Mouse (Mus musculus) C2C12 (cell line): ENCODE results near the gene Cenpu. TPM values are rescaled to one million over a fixed set of nuclear protein-coding genes. Genes with fewer than 3 reads are reported as not detected.

Experiments used
- H3K27me3 ChIP-seq: one replicate; pipeline ENCODE4 v1.6.1; 2011; ENCODE audit not compliant: control insufficient read depth, insufficient read depth, insufficient read length
- H3K36me3 ChIP-seq: one replicate; pipeline ENCODE4 v1.6.1; 2011; ENCODE audit not compliant: control insufficient read depth, insufficient read depth
- H3K4me3 ChIP-seq: one replicate; pipeline ENCODE4 v1.5.1; 2011; ENCODE audit warnings: mild to moderate bottlenecking, control low read depth; ENCODE audit not compliant: poor library complexity, insufficient read depth, severe bottlenecking
- H3K79me2 ChIP-seq: one replicate; pipeline ENCODE4 v1.6.1; 2011; ENCODE audit not compliant: control insufficient read depth, insufficient read depth
- H3K79me3 ChIP-seq: one replicate; pipeline ENCODE4 v1.6.1; 2011; ENCODE audit warnings: low read depth, control low read depth
- H3ac ChIP-seq: one replicate; pipeline ENCODE3; 2011; ENCODE audit warnings: low read depth; ENCODE audit not compliant: control insufficient read depth, insufficient read length
- CEBPB ChIP-seq: IDR thresholded peaks from one replicate; pipeline ENCODE4 v1.6.1; 2011; ENCODE audit warnings: low read depth, mild to moderate bottlenecking, control low read depth, moderate library complexity
- CTCF ChIP-seq: IDR thresholded peaks from one replicate; pipeline ENCODE4 v1.5.1; 2011; ENCODE audit not compliant: control insufficient read depth, insufficient read depth, insufficient read length
- FOSL1 ChIP-seq: IDR thresholded peaks from one replicate; pipeline ENCODE4 v1.8.0; 2011; ENCODE audit warnings: mild to moderate bottlenecking, low read length; ENCODE audit not compliant: poor library complexity, insufficient read depth, severe bottlenecking
- MAX ChIP-seq: IDR thresholded peaks from one replicate; pipeline ENCODE4 v1.6.1; 2011; ENCODE audit warnings: mild to moderate bottlenecking, control low read depth
- MYOD1 ChIP-seq: IDR thresholded peaks from one replicate; pipeline ENCODE4 v1.6.1; 2011; ENCODE audit warnings: low read depth; ENCODE audit not compliant: control insufficient read depth, insufficient read length
- MYOG ChIP-seq: IDR thresholded peaks from one replicate; pipeline ENCODE4 v1.6.1; 2011; ENCODE audit not compliant: control insufficient read depth, insufficient read length; ENCODE audit errors: extremely low read depth
- USF1 ChIP-seq: IDR thresholded peaks from one replicate; pipeline ENCODE4 v1.6.1; 2011; ENCODE audit warnings: low read depth, mild to moderate bottlenecking, control low read depth, moderate library complexity
- polyA plus RNA-seq: library from polyadenylated mRNA; unstranded; fragments of >200 nt; fragmentation: generic; extraction: Trizol; gene quantifications from one replicate; pipeline ENCODE4 v1.2.1, GENCODE M21; 2012; ENCODE audit warnings: missing spikeins

Cenpu gene
- polyA plus RNA-seq, 1 experiment = 9.9 TPM

- no peaks in the 10 kb centered on the region for H3K79me2 ChIP-seq
- H3K27me3 ChIP-seq = no peaks in the 10 kb centered on the region
- H3K36me3 ChIP-seq = no peaks in the 10 kb centered on the region
- no peaks in the 10 kb centered on the region for H3K79me3 ChIP-seq
- H3ac ChIP-seq = no peak overlapping the region
- TF ChIP-seq CTCF = no peak
- no peak for TF ChIP-seq MYOD1
- TF ChIP-seq MYOG = no peak
- no peak overlapping the region for H3K4me3 ChIP-seq
Observed at GRCm38 (mm10) chr8:46603587-46603986, 51.8 kb downstream of the Cenpu start.

GRCm38 (mm10) chr8:46606930-46607329 lies 55.1 kb downstream of the Cenpu start:
- TF ChIP-seq MYOG = no peak
- TF ChIP-seq CTCF = no peak
- TF ChIP-seq CEBPB = no peak
- no peak for TF ChIP-seq MAX
- TF ChIP-seq MYOD1 = no peak
- TF ChIP-seq FOSL1 = no peak
- TF ChIP-seq USF1 = no peak
- Histone ChIP-seq H3K27me3 (no peaks in the 10 kb centered on the region), H3ac (no peak overlapping the region), H3K79me3 (no peaks in the 10 kb centered on the region), H3K79me2 (no peaks in the 10 kb centered on the region), H3K36me3 (no peaks in the 10 kb centered on the region), H3K4me3 (no peak overlapping the region)

GRCm38 (mm10) chr8:46611557-46611956 lies 59.7 kb downstream of the Cenpu start:
- TF ChIP-seq MAX (no peak), CEBPB (no peak), CTCF (no peak), USF1 (no peak), MYOG (no peak), FOSL1 (no peak), MYOD1 (no peak)
- Histone ChIP-seq H3K4me3 (no peak overlapping the region), H3K79me3 (no peaks in the 10 kb centered on the region), H3K27me3 (no peaks in the 10 kb centered on the region), H3ac (no peak overlapping the region), H3K36me3 (no peaks in the 10 kb centered on the region), H3K79me2 (no peaks in the 10 kb centered on the region)

GRCm38 (mm10) chr8:46612913-46613312 lies 61.1 kb downstream of the Cenpu start:
- TF ChIP-seq MYOG = no peak
- TF ChIP-seq USF1 = no peak
- no peak for TF ChIP-seq CEBPB
- no peak for TF ChIP-seq MAX
- no peak for TF ChIP-seq MYOD1
- no peak for TF ChIP-seq CTCF
- TF ChIP-seq FOSL1 = no peak
- Histone ChIP-seq H3K36me3 (no peaks in the 10 kb centered on the region), H3K27me3 (no peaks in the 10 kb centered on the region), H3K79me2 (peaks cover 7% of the 10 kb centered on the region), H3ac (no peak overlapping the region), H3K79me3 (peaks cover 1% of the 10 kb centered on the region), H3K4me3 (no peak overlapping the region)

- H3K79me3 ChIP-seq = peaks cover 6% of the 10 kb centered on the region
- H3K36me3 ChIP-seq = no peaks in the 10 kb centered on the region
- peaks cover 12% of the 10 kb centered on the region for H3K79me2 ChIP-seq
- no peak overlapping the region for H3ac ChIP-seq
- TF ChIP-seq USF1 (no peak), CTCF (no peak), FOSL1 (peak; percentile 9), MYOG (no peak), CEBPB (peak; percentile 70), MYOD1 (peak; percentile 85), MAX (no peak)
- no peak overlapping the region for H3K4me3 ChIP-seq
- no peaks in the 10 kb centered on the region for H3K27me3 ChIP-seq
Observed at GRCm38 (mm10) chr8:46613377-46613776, 61.5 kb downstream of the Cenpu start.

- peaks cover 30% of the 10 kb centered on the region for H3K79me3 ChIP-seq
- TF ChIP-seq USF1 (no peak), MYOG (no peak), CTCF (no peak), FOSL1 (no peak), CEBPB (no peak), MYOD1 (no peak), MAX (no peak)
- H3K27me3 ChIP-seq = no peaks in the 10 kb centered on the region
- peaks cover 38% of the 10 kb centered on the region for H3K79me2 ChIP-seq
- no peak overlapping the region for H3K4me3 ChIP-seq
- no peak overlapping the region for H3ac ChIP-seq
- no peaks in the 10 kb centered on the region for H3K36me3 ChIP-seq
Observed at GRCm38 (mm10) chr8:46615936-46616335, 64.1 kb downstream of the Cenpu start.
